Mouse (Mus musculus): Measurements from ENCODE around the gene Cfap73. TPM values are rescaled to one million over a fixed set of nuclear protein-coding genes. Genes with fewer than 3 reads are reported as not detected.

The Cfap73 gene
- polyA plus RNA-seq, 1 experiment = not detected

- H3K9me3 ChIP-seq (ENCODE audit: control insufficient read depth, low read length) = peaks cover 3% of the 10 kb centered on the region
- H3K36me3 ChIP-seq (ENCODE audit: control insufficient read depth) = peaks cover 31% of the 10 kb centered on the region
- H3K4me1 ChIP-seq (ENCODE audit: control insufficient read depth) = peaks cover 49% of the 10 kb centered on the region
- no peak overlapping the region for H3K4me3 ChIP-seq (replicated peaks)
- TF ChIP-seq TAL1 (IDR thresholded peaks at IDR 0.05; ENCODE audit: low read length) = no peak
- H3K27me3 ChIP-seq (ENCODE audit: control insufficient read depth) = no peaks in the 10 kb centered on the region
These were observed 23.1 kb downstream of the Cfap73 start for GRCm38 (mm10) chr5:120610906-120611305.

GRCm38 (mm10) chr5:120609246-120609775, 24.7 kb downstream of the Cfap73 start:
- H3K4me1 ChIP-seq (ENCODE audit: control insufficient read depth) = peaks cover 58% of the 10 kb centered on the region
- H3K27me3 ChIP-seq (ENCODE audit: control insufficient read depth) = no peaks in the 10 kb centered on the region
- no peak overlapping the region for H3K4me3 ChIP-seq (replicated peaks)
- peaks cover 22% of the 10 kb centered on the region for H3K36me3 ChIP-seq (ENCODE audit: control insufficient read depth)
- TF ChIP-seq GATA1 (IDR thresholded peaks at IDR 0.05; ENCODE audit: low read length) = no peak
- no peak for TF ChIP-seq TAL1 (IDR thresholded peaks at IDR 0.05; ENCODE audit: low read length)
- no peaks in the 10 kb centered on the region for H3K9me3 ChIP-seq (ENCODE audit: control insufficient read depth, low read length)

- TF ChIP-seq TAL1 (IDR thresholded peaks at IDR 0.05; ENCODE audit: low read length) (no peak), GATA1 (IDR thresholded peaks at IDR 0.05; ENCODE audit: low read length) (no peak)
- Histone ChIP-seq H3K4me3 (replicated peaks) (no peak overlapping the region), H3K36me3 (ENCODE audit: control insufficient read depth) (peaks cover 22% of the 10 kb centered on the region), H3K4me1 (ENCODE audit: control insufficient read depth) (peaks cover 48% of the 10 kb centered on the region), H3K9me3 (ENCODE audit: control insufficient read depth, low read length) (no peaks in the 10 kb centered on the region), H3K27me3 (ENCODE audit: control insufficient read depth) (no peaks in the 10 kb centered on the region)
These were observed 26.7 kb downstream of the Cfap73 start for GRCm38 (mm10) chr5:120607335-120607734.

GRCm38 (mm10) chr5:120606590-120607200, 27.3 kb downstream of the Cfap73 start:
- peaks cover 22% of the 10 kb centered on the region for H3K36me3 ChIP-seq (ENCODE audit: control insufficient read depth)
- H3K27me3 ChIP-seq (ENCODE audit: control insufficient read depth) = no peaks in the 10 kb centered on the region
- peaks cover 45% of the 10 kb centered on the region for H3K4me1 ChIP-seq (ENCODE audit: control insufficient read depth)
- TF ChIP-seq GATA1 (IDR thresholded peaks at IDR 0.05; ENCODE audit: low read length) (no peak), TAL1 (IDR thresholded peaks at IDR 0.05; ENCODE audit: low read length) (no peak)
- H3K4me3 ChIP-seq (replicated peaks) = no peak overlapping the region
- no peaks in the 10 kb centered on the region for H3K9me3 ChIP-seq (ENCODE audit: control insufficient read depth, low read length)

- peak overlapping the region; percentile 52 for H3K4me3 ChIP-seq (replicated peaks)
- peaks cover 46% of the 10 kb centered on the region for H3K4me1 ChIP-seq (ENCODE audit: control insufficient read depth)
- no peak for TF ChIP-seq GATA1 (IDR thresholded peaks at IDR 0.05; ENCODE audit: low read length)
- TF ChIP-seq TAL1 (IDR thresholded peaks at IDR 0.05; ENCODE audit: low read length) = no peak
- H3K9me3 ChIP-seq (ENCODE audit: control insufficient read depth, low read length) = no peaks in the 10 kb centered on the region; the same call in 1 of the 2 replicates
- no peaks in the 10 kb centered on the region for H3K27me3 ChIP-seq (ENCODE audit: control insufficient read depth)
- H3K36me3 ChIP-seq (ENCODE audit: control insufficient read depth) = peaks cover 24% of the 10 kb centered on the region
These were observed 28.3 kb downstream of the Cfap73 start for GRCm38 (mm10) chr5:120605688-120606087.

- TF ChIP-seq GATA1 (IDR thresholded peaks at IDR 0.05; ENCODE audit: low read length) (no peak), TAL1 (IDR thresholded peaks at IDR 0.05; ENCODE audit: low read length) (no peak)
- H3K36me3 ChIP-seq (ENCODE audit: control insufficient read depth) = peaks cover 24% of the 10 kb centered on the region
- no peaks in the 10 kb centered on the region for H3K27me3 ChIP-seq (ENCODE audit: control insufficient read depth)
- no peaks in the 10 kb centered on the region; the same call in 1 of the 2 replicates for H3K9me3 ChIP-seq (ENCODE audit: control insufficient read depth, low read length)
- peak overlapping the region; percentile 52 for H3K4me3 ChIP-seq (replicated peaks)
- peaks cover 50% of the 10 kb centered on the region for H3K4me1 ChIP-seq (ENCODE audit: control insufficient read depth)
These were observed 28.8 kb downstream of the Cfap73 start for GRCm38 (mm10) chr5:120605241-120605661.

- Histone ChIP-seq H3K36me3 (ENCODE audit: control insufficient read depth) (peaks cover 20% of the 10 kb centered on the region), H3K9me3 (ENCODE audit: control insufficient read depth, low read length) (no peaks in the 10 kb centered on the region; the same call in 1 of the 2 replicates), H3K27me3 (ENCODE audit: control insufficient read depth) (no peaks in the 10 kb centered on the region), H3K4me3 (replicated peaks) (peak overlapping the region; percentile 52), H3K4me1 (ENCODE audit: control insufficient read depth) (peaks cover 54% of the 10 kb centered on the region)
- TF ChIP-seq TAL1 (IDR thresholded peaks at IDR 0.05; ENCODE audit: low read length) (no peak), GATA1 (IDR thresholded peaks at IDR 0.05; ENCODE audit: low read length) (no peak)
These were observed 29.2 kb downstream of the Cfap73 start for GRCm38 (mm10) chr5:120604839-120605238.

GRCm38 (mm10) chr5:120603515-120603914, 30.5 kb downstream of the Cfap73 start:
- H3K4me1 ChIP-seq (ENCODE audit: control insufficient read depth) = peaks cover 64% of the 10 kb centered on the region
- H3K27me3 ChIP-seq (ENCODE audit: control insufficient read depth) = no peaks in the 10 kb centered on the region
- no peak overlapping the region for H3K4me3 ChIP-seq (replicated peaks)
- H3K9me3 ChIP-seq (ENCODE audit: control insufficient read depth, low read length) = no peaks in the 10 kb centered on the region; the same call in 1 of the 2 replicates
- peaks cover 12% of the 10 kb centered on the region for H3K36me3 ChIP-seq (ENCODE audit: control insufficient read depth)
- TF ChIP-seq GATA1 (IDR thresholded peaks at IDR 0.05; ENCODE audit: low read length) (no peak), TAL1 (IDR thresholded peaks at IDR 0.05; ENCODE audit: low read length) (no peak)

GRCm38 (mm10) chr5:120602210-120602609, 31.8 kb downstream of the Cfap73 start:
- Histone ChIP-seq H3K4me1 (ENCODE audit: control insufficient read depth) (peaks cover 72% of the 10 kb centered on the region), H3K9me3 (ENCODE audit: control insufficient read depth, low read length) (no peaks in the 10 kb centered on the region; the same call in 1 of the 2 replicates), H3K27me3 (ENCODE audit: control insufficient read depth) (no peaks in the 10 kb centered on the region), H3K4me3 (replicated peaks) (no peak overlapping the region), H3K36me3 (ENCODE audit: control insufficient read depth) (peaks cover 9% of the 10 kb centered on the region)
- TF ChIP-seq GATA1 (IDR thresholded peaks at IDR 0.05; ENCODE audit: low read length) (no peak), TAL1 (IDR thresholded peaks at IDR 0.05; ENCODE audit: low read length) (no peak)
